Mouse (Mus musculus) forebrain, embryonic 14.5 days (tissue): ENCODE results near the gene Mapk8ip3. TPM values are rescaled to one million over a fixed set of nuclear protein-coding genes. Genes with fewer than 3 reads are reported as not detected.

Experiments
- ATAC-seq: fragments of 200-750 bp; cut with Nextera tagmentation; 2 replicates; pipeline ENCODE4 v1.8.0; 2017; ENCODE audit warnings: mild to moderate bottlenecking, moderate library complexity
- DNase-seq: peaks from one replicate; pipeline ENCODE4 v3.0.0-alpha.2; 2015; ENCODE audit warnings: low spot score
- H3K27ac ChIP-seq: fragments of 300-500 bp; sonication (generic); 2 replicates; pipeline ENCODE4 v1.5.1; 2014; ENCODE audit warnings: low read depth, mild to moderate bottlenecking, control low read depth, low read length, moderate library complexity
- H3K27me3 ChIP-seq: fragments of 300-500 bp; sonication (generic); replicated peaks from 2 replicates; pipeline ENCODE4 v1.6.1; 2014; ENCODE audit warnings: low read length, control low read depth, mixed read lengths; ENCODE audit not compliant: control insufficient read depth, insufficient read depth
- H3K36me3 ChIP-seq: fragments of 300-500 bp; sonication (generic); 2 replicates; pipeline ENCODE4 v1.6.1; 2014; ENCODE audit warnings: low read length, control low read depth; ENCODE audit not compliant: control insufficient read depth, insufficient read depth
- H3K4me1 ChIP-seq: fragments of 300-500 bp; sonication (generic); 2 replicates; pipeline ENCODE4 v1.6.1; 2014; ENCODE audit warnings: antibody characterized with exemption, low read length, control low read depth; ENCODE audit not compliant: control insufficient read depth, insufficient read depth
- H3K4me2 ChIP-seq: fragments of 300-500 bp; sonication (generic); 2 replicates; pipeline ENCODE4 v1.6.1; 2014; ENCODE audit warnings: mild to moderate bottlenecking, control low read depth, low read length
- H3K4me3 ChIP-seq: fragments of 300-500 bp; sonication (generic); 2 replicates; pipeline ENCODE4 v1.5.1; 2014; ENCODE audit warnings: low read depth, low read length, control low read depth
- H3K9ac ChIP-seq: fragments of 300-500 bp; sonication (generic); 2 replicates; pipeline ENCODE4 v1.6.1; 2014; ENCODE audit warnings: mild to moderate bottlenecking, low read length, control low read depth, moderate library complexity
- H3K9me3 ChIP-seq: fragments of 300-500 bp; sonication (generic); replicated peaks from 2 replicates; pipeline ENCODE4 v1.6.1; 2016; ENCODE audit warnings: low read length, control low read depth, mixed read lengths; ENCODE audit not compliant: control insufficient read depth
- WGBS: fragments of 180-500 bp; shearing (Covaris S2); extraction: QIAGEN DNeasy Blood & Tissue Kit; methylation state at CpG from one replicate; pipeline ENCODE4 v1.1.7; 2014; 5-methylcytosine and 5-hydroxymethylcytosine counted together
- polyA plus RNA-seq: library from polyadenylated mRNA; unstranded; fragments of >200 nt; fragmentation: Nextera tagmentation; extraction: Ambion mirVana; gene quantifications from 2 replicates; pipeline ENCODE4 v1.2.1, GENCODE M21; 2014

Mapk8ip3 gene
- polyA plus RNA-seq, 1 experiment from 2014 or later, result 49.9 TPM

DNA sequence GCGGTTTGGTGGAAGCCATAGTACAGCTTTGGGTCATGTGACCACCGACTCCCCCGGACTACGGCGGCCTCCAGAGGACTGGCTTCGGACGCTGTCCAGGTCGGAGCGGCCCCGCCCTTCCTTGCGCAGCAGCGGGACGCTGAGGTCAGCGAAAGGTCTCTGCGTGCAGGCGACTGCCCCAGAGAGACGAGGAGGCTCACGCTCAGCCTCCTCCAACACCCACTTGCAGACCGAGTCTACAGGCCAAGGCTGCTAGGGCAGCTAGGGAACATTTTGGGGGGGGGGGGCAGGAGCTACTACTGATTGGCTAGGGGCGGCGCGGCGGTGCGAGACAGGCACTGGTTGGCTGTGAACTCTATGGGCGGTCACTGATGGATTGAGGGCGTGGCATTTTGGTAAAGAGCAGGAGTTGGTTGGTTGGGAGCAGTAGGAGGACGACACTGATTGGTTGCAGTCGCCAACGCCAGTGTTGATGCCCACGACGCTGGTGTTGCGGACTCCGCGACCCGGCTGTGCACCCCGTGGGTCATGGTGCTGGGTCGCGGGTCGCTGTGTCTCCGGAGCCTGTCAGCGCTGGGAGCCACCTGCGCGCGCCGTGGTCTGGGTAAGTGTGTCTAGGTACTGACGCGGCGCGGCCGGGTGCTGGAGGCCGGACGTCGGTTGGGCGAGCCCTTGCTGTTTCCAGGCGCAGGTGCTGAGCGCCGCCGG lies 86.6 kb downstream of the Mapk8ip3 start, which contains the start of gene Fahd1:
Gene Fahd1, minus strand, starts transcription at position 300 of the 708 bp plus-strand sequence.
- ATAC-seq (peak; percentile 100), DNase-seq (peak; percentile 99)
- Histone ChIP-seq H3K4me2 (peak within 1 kb of the TSS; percentile 94), H3K36me3 (peaks cover 9% of the 10 kb centered on the region; the same call in 1 of the 2 replicates), H3K4me3 (peak within 1 kb of the TSS; percentile 71), H3K27me3 (no peaks in the 10 kb centered on the region), H3K9me3 (no peaks in the 10 kb centered on the region), H3K4me1 (peaks cover 18% of the 10 kb centered on the region), H3K27ac (peak within 1 kb of the TSS; percentile 83), H3K9ac (peak within 1 kb of the TSS; percentile 80)
- under 1% methylated on average over 58 of the region's 58 CpGs for whole genome bisulfite sequencing

DNA sequence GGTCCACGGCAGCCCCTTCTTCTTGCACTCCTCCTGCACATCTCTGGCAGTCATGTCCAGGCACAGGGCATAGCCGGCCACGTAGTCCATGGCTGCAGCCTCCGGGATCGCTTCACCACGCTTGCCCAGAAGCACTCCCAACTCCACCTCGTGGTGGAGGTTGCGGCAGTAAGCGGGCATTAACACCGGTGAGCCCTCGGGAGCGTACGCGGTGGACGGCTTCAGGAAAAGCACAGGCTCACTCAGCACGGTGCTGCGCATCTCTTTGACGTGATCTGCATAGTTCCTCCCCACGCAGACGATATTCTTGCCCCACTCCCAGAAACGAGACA lies 87.1 kb downstream of the Mapk8ip3 start:
- no peak for DNase-seq
- H3K4me2 ChIP-seq, result peak overlapping the region; percentile 94
- H3K9me3 ChIP-seq, result no peaks in the 10 kb centered on the region
- no peak for ATAC-seq
- H3K27me3 ChIP-seq, result no peaks in the 10 kb centered on the region
- peak overlapping the region; percentile 71 for H3K4me3 ChIP-seq
- peak overlapping the region; percentile 83 for H3K27ac ChIP-seq
- 0 out of 2 replicates have a peak, but pooled peaks cover 6% of the 10 kb centered on the region for H3K36me3 ChIP-seq
- H3K4me1 ChIP-seq, result peaks cover 18% of the 10 kb centered on the region
- H3K9ac ChIP-seq, result peak overlapping the region; percentile 80
- WGBS, result 0% methylated on average over 21 of the region's 21 CpGs

DNA sequence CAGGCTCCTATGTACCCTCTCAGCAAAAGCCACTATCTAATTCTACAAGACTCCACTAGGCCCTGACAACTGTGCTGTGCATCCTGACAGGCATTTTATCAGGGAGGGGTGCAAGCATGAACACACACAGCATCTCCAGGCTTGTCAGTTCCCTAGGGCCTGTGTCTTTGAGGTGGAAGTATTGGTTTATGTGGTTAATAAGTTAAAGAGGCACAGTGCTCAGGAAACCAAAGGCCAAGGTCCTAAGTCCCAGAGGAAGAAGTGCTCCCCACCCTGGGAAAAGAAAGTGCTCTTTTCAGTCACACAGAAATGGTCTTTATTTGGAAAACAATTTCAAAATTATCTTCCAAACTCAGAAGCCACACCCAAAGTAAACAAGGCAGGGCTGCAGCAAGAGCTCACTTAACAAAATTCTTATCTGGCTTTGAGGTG lies 88.2 kb downstream of the Mapk8ip3 start:
- no peaks in the 10 kb centered on the region for H3K27me3 ChIP-seq
- peaks cover 18% of the 10 kb centered on the region for H3K4me1 ChIP-seq
- no peak overlapping the region for H3K27ac ChIP-seq
- DNase-seq (no peak), ATAC-seq (no peak)
- H3K9ac ChIP-seq, result no peak overlapping the region
- no peaks in the 10 kb centered on the region for H3K9me3 ChIP-seq
- no peak overlapping the region for H3K4me3 ChIP-seq
- H3K4me2 ChIP-seq, result peak overlapping the region; percentile 94
- 0 out of 2 replicates have a peak, but pooled peaks cover 2% of the 10 kb centered on the region for H3K36me3 ChIP-seq

DNA sequence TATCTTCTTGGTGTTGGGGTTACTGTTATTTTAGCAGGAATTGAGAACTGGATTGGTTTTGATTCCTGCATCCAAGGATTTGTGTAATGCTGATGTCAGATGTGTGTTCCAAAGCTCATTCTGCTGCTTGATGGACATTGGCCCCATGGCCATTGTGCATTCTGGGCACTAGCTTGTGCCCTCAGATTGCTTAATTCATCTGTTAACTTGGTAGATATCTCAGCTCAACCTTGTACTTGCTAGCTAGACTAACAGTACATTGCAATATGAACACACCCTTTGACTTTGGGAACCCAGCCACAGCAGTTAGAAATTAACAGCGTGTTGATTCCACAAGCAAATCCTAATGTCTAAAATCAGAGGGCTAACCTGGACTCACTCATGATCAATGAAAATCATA lies 89.4 kb downstream of the Mapk8ip3 start:
- Histone ChIP-seq H3K4me1 (peaks cover 18% of the 10 kb centered on the region), H3K4me2 (no peak overlapping the region), H3K36me3 (no peaks in the 10 kb centered on the region), H3K27me3 (no peaks in the 10 kb centered on the region), H3K4me3 (no peak overlapping the region), H3K9ac (no peak overlapping the region), H3K27ac (no peak overlapping the region), H3K9me3 (no peaks in the 10 kb centered on the region)
- no peak for DNase-seq
- no peak for ATAC-seq
- WGBS, result 96% methylated on average over 1 of the region's 1 CpGs

DNA sequence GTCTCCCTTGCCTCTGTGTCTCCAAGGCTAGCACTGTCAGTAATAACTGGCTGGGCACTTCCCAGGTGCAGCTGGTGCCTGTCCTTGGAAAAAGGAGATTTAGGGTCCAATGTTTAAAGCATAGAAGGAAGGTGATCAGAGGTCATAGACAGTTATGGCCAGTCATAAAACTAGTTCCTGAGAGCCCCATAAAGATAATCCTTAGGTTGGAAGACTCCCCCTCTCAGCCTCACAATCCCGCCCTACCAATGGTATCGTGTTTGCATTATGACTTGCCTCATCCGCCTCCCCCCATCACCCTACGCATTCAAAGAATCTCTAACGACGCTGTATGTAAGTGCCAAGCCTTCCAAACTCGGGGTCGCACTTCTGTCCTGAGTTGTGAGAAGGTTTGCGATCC lies 92.3 kb downstream of the Mapk8ip3 start:
- no peak for ATAC-seq
- H3K4me3 ChIP-seq, result no peak overlapping the region
- no peaks in the 10 kb centered on the region for H3K36me3 ChIP-seq
- H3K27me3 ChIP-seq, result no peaks in the 10 kb centered on the region
- H3K9ac ChIP-seq, result no peak overlapping the region
- no peak overlapping the region for H3K27ac ChIP-seq
- peaks cover 11% of the 10 kb centered on the region for H3K4me1 ChIP-seq
- H3K4me2 ChIP-seq, result no peak overlapping the region
- no peaks in the 10 kb centered on the region for H3K9me3 ChIP-seq
- 55% methylated on average over 9 of the region's 9 CpGs for WGBS
- DNase-seq, result no peak

DNA sequence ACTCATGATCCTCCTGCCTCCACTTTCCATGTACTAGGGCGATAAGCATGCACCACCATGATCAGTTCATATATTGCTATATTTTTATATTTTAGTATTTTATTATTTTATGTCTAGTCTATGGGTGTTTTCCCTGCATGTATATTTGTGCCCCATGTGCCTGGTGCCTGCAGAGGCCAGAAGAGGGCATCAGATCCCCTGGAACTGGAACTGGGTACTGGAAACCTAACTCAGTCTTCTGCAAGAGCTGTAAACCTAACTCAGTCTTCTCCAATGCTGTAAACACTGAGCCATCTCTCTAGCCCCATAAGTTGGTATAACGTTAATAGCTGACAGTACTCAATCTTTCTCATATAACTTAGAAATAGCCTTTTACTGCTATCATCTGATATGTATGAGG lies 94.1 kb downstream of the Mapk8ip3 start:
- no peak overlapping the region for H3K9ac ChIP-seq
- no peak overlapping the region for H3K27ac ChIP-seq
- no peaks in the 10 kb centered on the region for H3K4me1 ChIP-seq
- no peaks in the 10 kb centered on the region for H3K27me3 ChIP-seq
- ATAC-seq (no peak), DNase-seq (no peak)
- H3K4me2 ChIP-seq, result no peak overlapping the region
- H3K9me3 ChIP-seq, result no peaks in the 10 kb centered on the region
- 48% methylated on average over 2 of the region's 2 CpGs for WGBS
- no peak overlapping the region for H3K4me3 ChIP-seq
- no peaks in the 10 kb centered on the region for H3K36me3 ChIP-seq

Other genes with a start within 250 kb of the Mapk8ip3 start
- gene Syngr3, start 247.0 kb downstream of the Mapk8ip3 start, polyA plus RNA-seq, result 105 and 136 TPM in 2 replicates
- gene Gfer, start 240.8 kb downstream of the Mapk8ip3 start, polyA plus RNA-seq, result 36.5 and 37.7 TPM in 2 replicates
- 2.2 and 2.4 TPM in 2 replicates for gene Noxo1, start 240.7 kb downstream of the Mapk8ip3 start, polyA plus RNA-seq
- 85.3 and 86.1 TPM in 2 replicates for gene Tbl3, start 229.3 kb downstream of the Mapk8ip3 start, polyA plus RNA-seq
- not detected in 2 replicates for gene Rnf151, start 218.9 kb downstream of the Mapk8ip3 start, polyA plus RNA-seq
- gene Rps2, start 218.9 kb downstream of the Mapk8ip3 start, polyA plus RNA-seq, result 888 and 1,063 TPM in 2 replicates
- 301 and 312 TPM in 2 replicates for gene Ndufb10, start 212.5 kb downstream of the Mapk8ip3 start, polyA plus RNA-seq
- gene Rpl3l, start 209.2 kb downstream of the Mapk8ip3 start, polyA plus RNA-seq, result not detected in 2 replicates
- 25.3 TPM in 2 replicates for gene Msrb1, start 200.3 kb downstream of the Mapk8ip3 start, polyA plus RNA-seq
- gene Hs3st6, start 184.0 kb downstream of the Mapk8ip3 start, polyA plus RNA-seq, result 0.20 TPM in 1 of 2 replicates, not detected in the other
- not detected in 2 replicates for gene Meiob, start 132.7 kb downstream of the Mapk8ip3 start, polyA plus RNA-seq
- gene Hagh, start 96.8 kb downstream of the Mapk8ip3 start, polyA plus RNA-seq, result 49.7 and 52.8 TPM in 2 replicates
- gene Fahd1, start 86.6 kb downstream of the Mapk8ip3 start, polyA plus RNA-seq, result 18.4 and 19.2 TPM in 2 replicates
- gene Igfals, start 71.0 kb downstream of the Mapk8ip3 start, polyA plus RNA-seq, result 0.17 and 0.25 TPM in 2 replicates
- gene Nubp2, start 50.6 kb downstream of the Mapk8ip3 start, polyA plus RNA-seq, result 89.6 and 96.1 TPM in 2 replicates
- 78.3 and 85.0 TPM in 2 replicates for gene Spsb3, start 50.3 kb downstream of the Mapk8ip3 start, polyA plus RNA-seq
- 18.2 and 23.3 TPM in 2 replicates for gene Eme2, start 41.9 kb downstream of the Mapk8ip3 start, polyA plus RNA-seq
- gene Mrps34, start 41.9 kb downstream of the Mapk8ip3 start, polyA plus RNA-seq, result 73.5 and 78.4 TPM in 2 replicates
- 79.7 and 93.4 TPM in 2 replicates for gene Nme3, start 40.5 kb downstream of the Mapk8ip3 start, polyA plus RNA-seq
- gene Jpt2, start 23.7 kb upstream of the Mapk8ip3 start, polyA plus RNA-seq, result 73.4 and 81.1 TPM in 2 replicates
- gene Cramp1l, start 78.8 kb upstream of the Mapk8ip3 start, polyA plus RNA-seq, result 5.4 and 7.5 TPM in 2 replicates
- gene Ift140, start 79.1 kb upstream of the Mapk8ip3 start, polyA plus RNA-seq, result 16.1 and 20.4 TPM in 2 replicates
- 11.8 and 13.6 TPM in 2 replicates for gene Tmem204, start 146.6 kb upstream of the Mapk8ip3 start, polyA plus RNA-seq
- gene Telo2, start 179.0 kb upstream of the Mapk8ip3 start, polyA plus RNA-seq, result 27.3 and 40.0 TPM in 2 replicates
- gene Ptx4, start 183.8 kb upstream of the Mapk8ip3 start, polyA plus RNA-seq, result 0.17 TPM in 1 of 2 replicates, not detected in the other
- 18.9 and 25.0 TPM in 2 replicates for gene Clcn7, start 196.4 kb upstream of the Mapk8ip3 start, polyA plus RNA-seq
- not detected in 2 replicates for gene Ccdc154, start 225.5 kb upstream of the Mapk8ip3 start, polyA plus RNA-seq
- gene Gm38655, start 238.5 kb upstream of the Mapk8ip3 start, polyA plus RNA-seq, result not detected in 2 replicates
- 35.5 and 39.6 TPM in 2 replicates for gene BC003965, start 247.6 kb upstream of the Mapk8ip3 start, polyA plus RNA-seq